In genomic region chr9:70543985-70544384, GRCm38 (mm10) we compare ENCODE assay signal across 9 mouse cellular contexts. TPM values are rescaled to one million over a fixed set of nuclear protein-coding genes. Genes with fewer than 3 reads are reported as not detected.
DNase-seq lines count a peak whose midpoint lies in the region; ATAC-seq and TF ChIP-seq lines count a peak whose summit lies in the region.
"Had no signal": no experiment of that assay in that cellular context is flagged by ENCODE, and none has a peak within 500 bp of the region (broad histone marks: within the 10 kb centered on the region; RNA-seq: fewer than 3 reads in every experiment).

No protein-coding gene starts in this region.

- H3K27ac ChIP-seq in kidney, postnatal 0 days = no peak overlapping the region
- H3K27ac ChIP-seq in embryonic facial prominence, embryonic 11.5 days (replicated peaks; ENCODE audit: low read depth, low read length) = no peak overlapping the region
- H3K27ac ChIP-seq in intestine, embryonic 16.5 days (ENCODE audit: low read length) = no peak overlapping the region
- no peak overlapping the region for H3K27ac ChIP-seq in midbrain, embryonic 16.5 days (ENCODE audit: low read length)

- WGBS in kidney, postnatal 0 days = 65% methylated on average over 5 of the region's 5 CpGs
- 79% methylated on average over 5 of the region's 5 CpGs for WGBS in embryonic facial prominence, embryonic 11.5 days
- 38% methylated on average over 5 of the region's 5 CpGs for WGBS in intestine, embryonic 16.5 days
- WGBS in midbrain, embryonic 16.5 days = 68% methylated on average over 5 of the region's 5 CpGs

- H3K4me3 ChIP-seq in kidney, postnatal 0 days (replicated peaks; ENCODE audit: low read depth, low read length) = peak overlapping the region; percentile 89
- H3K4me3 ChIP-seq in embryonic facial prominence, embryonic 11.5 days (ENCODE audit: low read depth, low read length) = peak overlapping the region; percentile 91
- H3K4me3 ChIP-seq in intestine, embryonic 16.5 days (ENCODE audit: low read length) = peak overlapping the region; percentile 37
- H3K4me3 ChIP-seq in midbrain, embryonic 16.5 days (ENCODE audit: low read depth, low read length) = no peak overlapping the region; the same call in none of the 2 replicates

- no peak for ATAC-seq in kidney, postnatal 0 days (replicated peaks; ENCODE audit: low FRiP score, low read depth)
- no peak for ATAC-seq in embryonic facial prominence, embryonic 11.5 days (replicated peaks; ENCODE audit: insufficient number of reproducible peaks, low FRiP score, low TSS enrichment, low read depth)
- no peak for ATAC-seq in intestine, embryonic 16.5 days
- ATAC-seq in midbrain, embryonic 16.5 days = no peak

- H3K27me3 ChIP-seq in kidney, postnatal 0 days (ENCODE audit: insufficient read depth, low read length) = no peaks in the 10 kb centered on the region
- no peaks in the 10 kb centered on the region for H3K27me3 ChIP-seq in embryonic facial prominence, embryonic 11.5 days (ENCODE audit: control insufficient read depth, insufficient read depth, low read length)
- H3K27me3 ChIP-seq in intestine, embryonic 16.5 days (replicated peaks; ENCODE audit: control insufficient read depth, insufficient read depth, low read length) = no peaks in the 10 kb centered on the region
- H3K27me3 ChIP-seq in midbrain, embryonic 16.5 days (ENCODE audit: control insufficient read depth, insufficient read depth, low read depth, low read length) = no peaks in the 10 kb centered on the region

- peak overlapping the region; percentile 94 for H3K4me2 ChIP-seq in kidney, postnatal 0 days (ENCODE audit: low read length)
- H3K4me2 ChIP-seq in embryonic facial prominence, embryonic 11.5 days (ENCODE audit: low read depth, low read length) = peak overlapping the region; percentile 17; the same call in 1 of the 2 replicates
- H3K4me2 ChIP-seq in intestine, embryonic 16.5 days (ENCODE audit: low read depth, low read length) = peak overlapping the region; percentile 45
- H3K4me2 ChIP-seq in midbrain, embryonic 16.5 days (ENCODE audit: low read length) = peak overlapping the region; percentile 78

- H3K4me1 ChIP-seq in kidney, postnatal 0 days (replicated peaks; ENCODE audit: insufficient read depth, low read length) = 0 out of 2 replicates have a peak, but pooled peaks cover 3% of the 10 kb centered on the region
- H3K4me1 ChIP-seq in embryonic facial prominence, embryonic 11.5 days (ENCODE audit: control insufficient read depth, insufficient read depth, low read length) = no peaks in the 10 kb centered on the region
- no peaks in the 10 kb centered on the region for H3K4me1 ChIP-seq in intestine, embryonic 16.5 days (ENCODE audit: control insufficient read depth, insufficient read depth, low read length)
- H3K4me1 ChIP-seq in midbrain, embryonic 16.5 days (ENCODE audit: control insufficient read depth, insufficient read depth, low read length) = peaks cover 28% of the 10 kb centered on the region

- no peak for DNase-seq in kidney, postnatal 0 days (ENCODE audit: low spot score)
- DNase-seq in kidney, postnatal 10 days = no peak
- DNase-seq in embryonic facial prominence, embryonic 11.5 days (ENCODE audit: low spot score) = no peak
- DNase-seq in right cerebral cortex, postnatal 36 days (ENCODE audit: low spot score in 2 of 2) = no peak
- DNase-seq in testis, postnatal 10 days (ENCODE audit: low spot score) = no peak
- DNase-seq in right cerebral cortex, postnatal 14 days = no peak
- DNase-seq: embryo, embryonic 11 days had no signal

- no peak for TF ChIP-seq CTCF in kidney, postnatal 0 days (IDR thresholded peaks at IDR 0.05; ENCODE audit: low read depth)

- no peaks in the 10 kb centered on the region for H3K9me3 ChIP-seq in kidney, postnatal 0 days (replicated peaks; ENCODE audit: low read length)
- no peaks in the 10 kb centered on the region for H3K9me3 ChIP-seq in embryonic facial prominence, embryonic 11.5 days (replicated peaks; ENCODE audit: control insufficient read depth, low read length)
- no peaks in the 10 kb centered on the region for H3K9me3 ChIP-seq in intestine, embryonic 16.5 days (ENCODE audit: control insufficient read depth, low read length)
- no peaks in the 10 kb centered on the region for H3K9me3 ChIP-seq in midbrain, embryonic 16.5 days (replicated peaks; ENCODE audit: control insufficient read depth, low read length, poor library complexity, severe bottlenecking)

- H3K36me3 ChIP-seq in kidney, postnatal 0 days (ENCODE audit: insufficient read depth, low read length) = 0 out of 2 replicates have a peak, but pooled peaks cover 6% of the 10 kb centered on the region
- H3K36me3 ChIP-seq in embryonic facial prominence, embryonic 11.5 days (replicated peaks; ENCODE audit: control insufficient read depth, insufficient read depth, low read depth, low read length) = no peaks in the 10 kb centered on the region
- no peaks in the 10 kb centered on the region for H3K36me3 ChIP-seq in intestine, embryonic 16.5 days (ENCODE audit: control insufficient read depth, insufficient read depth, low read length)
- H3K36me3 ChIP-seq in midbrain, embryonic 16.5 days (ENCODE audit: control insufficient read depth, insufficient read depth, low read length) = no peaks in the 10 kb centered on the region

- H3K9ac ChIP-seq in kidney, postnatal 0 days (ENCODE audit: low read depth, low read length) = no peak overlapping the region
- no peak overlapping the region; the same call in 1 of the 2 replicates for H3K9ac ChIP-seq in embryonic facial prominence, embryonic 11.5 days (replicated peaks; ENCODE audit: low read length)
- H3K9ac ChIP-seq in intestine, embryonic 16.5 days (ENCODE audit: low read depth, low read length) = no peak overlapping the region
- H3K9ac ChIP-seq in midbrain, embryonic 16.5 days (ENCODE audit: low read depth, low read length) = no peak overlapping the region

RNA-seq across cellular contexts. Expression of gene Sltm, which starts 1.4 kb away (rescaled TPM):
- polyA plus RNA-seq in kidney, postnatal 0 days (2015; fragmentation: Nextera tagmentation; extraction: Ambion mirVana) = 38.1 and 38.9 TPM in 2 replicates
- polyA plus RNA-seq in embryonic facial prominence, embryonic 11.5 days (2014; fragmentation: Nextera tagmentation; extraction: Ambion mirVana) = 52.6 and 61.9 TPM in 2 replicates
- 39.9 and 44.1 TPM in 2 replicates for polyA plus RNA-seq in intestine, embryonic 16.5 days (2015; fragmentation: Nextera tagmentation; extraction: Ambion mirVana)
- polyA plus RNA-seq in midbrain, embryonic 16.5 days (2015; fragmentation: Nextera tagmentation; extraction: Ambion mirVana) = 63.2 and 66.2 TPM in 2 replicates

RNA-seq across cellular contexts. Expression of gene Rnf111, which starts 40.5 kb away (rescaled TPM):
- 21.7 and 23.1 TPM in 2 replicates for polyA plus RNA-seq in kidney, postnatal 0 days (2015; fragmentation: Nextera tagmentation; extraction: Ambion mirVana)
- polyA plus RNA-seq in embryonic facial prominence, embryonic 11.5 days (2014; fragmentation: Nextera tagmentation; extraction: Ambion mirVana) = 32.9 and 35.2 TPM in 2 replicates
- 17.7 and 18.9 TPM in 2 replicates for polyA plus RNA-seq in intestine, embryonic 16.5 days (2015; fragmentation: Nextera tagmentation; extraction: Ambion mirVana)
- polyA plus RNA-seq in midbrain, embryonic 16.5 days (2015; fragmentation: Nextera tagmentation; extraction: Ambion mirVana) = 28.9 and 32.7 TPM in 2 replicates

Comparison
In these comparisons a context has a peak if more than half of its experiments do, and no peak if none do; other contexts are left out.
1. H3K4me2 ChIP-seq: peak in every context shown above with its lines; median percentile 94 in kidney, postnatal 0 days; 78 in midbrain, embryonic 16.5 days; 45 in intestine, embryonic 16.5 days; 17 in embryonic facial prominence, embryonic 11.5 days.